Mouse (Mus musculus) heart, embryonic 16.5 days (tissue): ENCODE results near the gene Il17d. TPM values are rescaled to one million over a fixed set of nuclear protein-coding genes. Genes with fewer than 3 reads are reported as not detected.
A peak's percentile ranks its signal among the peaks of the same experiment; 100 is the strongest.

Experiments used
- ATAC-seq: fragments of 200-750 bp; cut with Nextera tagmentation; replicated peaks from 2 replicates; pipeline ENCODE4 v1.8.0; 2017; ENCODE audit warnings: moderate number of reproducible peaks; ENCODE audit not compliant: insufficient read depth, low FRiP score; ENCODE audit errors: extremely low read depth
- H3K27ac ChIP-seq: fragments of 300-500 bp; sonication (generic); 2 replicates; pipeline ENCODE4 v1.5.1; 2014; ENCODE audit warnings: mild to moderate bottlenecking, low read length, control low read depth, moderate library complexity
- H3K27me3 ChIP-seq: fragments of 300-500 bp; sonication (generic); 2 replicates; pipeline ENCODE4 v1.6.1; 2014; ENCODE audit warnings: low read length, mixed read lengths; ENCODE audit not compliant: control insufficient read depth, insufficient read depth
- H3K36me3 ChIP-seq: fragments of 300-500 bp; sonication (generic); 2 replicates; pipeline ENCODE4 v1.6.1; 2014; ENCODE audit not compliant: control insufficient read depth, insufficient read depth
- H3K4me1 ChIP-seq: fragments of 300-500 bp; sonication (generic); 2 replicates; pipeline ENCODE4 v1.6.1; 2014; ENCODE audit warnings: low read length, mixed read lengths; ENCODE audit not compliant: control insufficient read depth, insufficient read depth
- H3K4me2 ChIP-seq: fragments of 300-500 bp; sonication (generic); 2 replicates; pipeline ENCODE4 v1.6.1; 2014; ENCODE audit warnings: low read depth, mild to moderate bottlenecking, control low read depth, low read length
- H3K4me3 ChIP-seq: fragments of 300-500 bp; sonication (generic); 2 replicates; pipeline ENCODE4 v1.5.1; 2014; ENCODE audit warnings: mild to moderate bottlenecking, control low read depth, low read length
- H3K9ac ChIP-seq: fragments of 300-500 bp; sonication (generic); 2 replicates; pipeline ENCODE4 v1.6.1; 2014; ENCODE audit warnings: low read length, control low read depth
- H3K9me3 ChIP-seq: fragments of 300-500 bp; sonication (generic); replicated peaks from 2 replicates; pipeline ENCODE4 v1.6.1; 2016; ENCODE audit warnings: low read length; ENCODE audit not compliant: control insufficient read depth
- WGBS: fragments of 180-500 bp; shearing (Covaris S2); extraction: QIAGEN DNeasy Blood & Tissue Kit; methylation state at CpG from one replicate; pipeline ENCODE4 v1.1.7; 2014; 5-methylcytosine and 5-hydroxymethylcytosine counted together
- polyA plus RNA-seq: library from polyadenylated mRNA; unstranded; fragments of >200 nt; fragmentation: Nextera tagmentation; extraction: Ambion mirVana; gene quantifications from 2 replicates; pipeline ENCODE4 v1.2.1, GENCODE M21; 2015

Gene Il17d
- polyA plus RNA-seq, 1 experiment from 2014 or later = 2.0 TPM

- ATAC-seq = no peak
- Histone ChIP-seq H3K4me1 (peaks cover 9% of the 10 kb centered on the region), H3K4me3 (no peak overlapping the region), H3K9me3 (no peaks in the 10 kb centered on the region), H3K27me3 (no peaks in the 10 kb centered on the region), H3K9ac (no peak overlapping the region), H3K27ac (no peak overlapping the region), H3K36me3 (no peaks in the 10 kb centered on the region), H3K4me2 (peak overlapping the region; percentile 22)
- WGBS = 49% methylated on average over 34 of the region's 34 CpGs
These were observed 17.7 kb downstream of the Il17d start for GRCm38 (mm10) chr14:57542231-57542630.

- WGBS = 84% methylated on average over 13 of the region's 13 CpGs
- Histone ChIP-seq H3K27me3 (no peaks in the 10 kb centered on the region), H3K9me3 (no peaks in the 10 kb centered on the region)
These were observed 19.0 kb downstream of the Il17d start for GRCm38 (mm10) chr14:57543420-57544039.

GRCm38 (mm10) chr14:57545526-57545925 lies 20.9 kb downstream of the Il17d start:
- H3K27me3 ChIP-seq = no peaks in the 10 kb centered on the region
- H3K4me3 ChIP-seq = no peak overlapping the region
- H3K9me3 ChIP-seq = no peaks in the 10 kb centered on the region
- no peak overlapping the region for H3K27ac ChIP-seq
- no peaks in the 10 kb centered on the region for H3K36me3 ChIP-seq
- WGBS = 85% methylated on average over 17 of the region's 17 CpGs
- no peak for ATAC-seq
- no peak overlapping the region for H3K9ac ChIP-seq
- H3K4me1 ChIP-seq = no peaks in the 10 kb centered on the region
- no peak overlapping the region for H3K4me2 ChIP-seq

More at GRCm38 (mm10) chr14:57543420-57544039, 19.0 kb downstream of the Il17d start:
- Histone ChIP-seq H3K9ac (no peak overlapping the region), H3K27ac (no peak overlapping the region), H3K36me3 (no peaks in the 10 kb centered on the region), H3K4me1 (no peaks in the 10 kb centered on the region), H3K4me2 (no peak overlapping the region), H3K4me3 (no peak overlapping the region)
- no peak for ATAC-seq

DNA sequence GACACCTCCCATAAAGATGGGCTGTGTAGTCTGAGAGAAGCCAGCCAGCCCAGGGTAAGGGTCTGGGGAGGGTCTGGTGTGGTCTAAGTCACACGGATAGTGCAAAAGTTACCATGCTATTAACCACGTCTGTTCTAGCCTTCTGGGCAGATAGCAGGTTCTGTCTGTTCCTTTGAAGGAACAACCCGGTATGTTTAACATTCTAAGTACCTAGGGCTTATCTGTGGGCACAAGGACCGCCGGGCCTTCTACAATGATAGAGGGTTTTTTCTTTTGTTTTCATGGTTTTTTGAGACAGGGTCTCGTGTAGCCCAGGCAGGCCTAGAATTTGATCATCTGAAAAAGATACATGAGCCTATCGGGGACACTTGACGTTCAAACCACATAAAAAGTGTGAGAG lies 21.6 kb downstream of the Il17d start:
- 74% methylated on average over 8 of the region's 8 CpGs for WGBS
- no peak overlapping the region for H3K4me2 ChIP-seq
- no peak overlapping the region for H3K4me3 ChIP-seq
- H3K27ac ChIP-seq = no peak overlapping the region
- H3K9ac ChIP-seq = no peak overlapping the region
- no peaks in the 10 kb centered on the region for H3K27me3 ChIP-seq
- no peaks in the 10 kb centered on the region for H3K36me3 ChIP-seq
- no peaks in the 10 kb centered on the region for H3K4me1 ChIP-seq
- ATAC-seq = no peak
- no peaks in the 10 kb centered on the region for H3K9me3 ChIP-seq

GRCm38 (mm10) chr14:57546557-57547021 lies 22.0 kb downstream of the Il17d start:
- whole genome bisulfite sequencing = 25% methylated on average over 13 of the region's 13 CpGs
- ATAC-seq = peak; percentile 52
- no peaks in the 10 kb centered on the region for H3K36me3 ChIP-seq
- H3K9ac ChIP-seq = no peak overlapping the region
- H3K4me1 ChIP-seq = no peaks in the 10 kb centered on the region
- no peak overlapping the region for H3K4me3 ChIP-seq
- no peak overlapping the region for H3K4me2 ChIP-seq
- H3K27me3 ChIP-seq = no peaks in the 10 kb centered on the region
- H3K9me3 ChIP-seq = no peaks in the 10 kb centered on the region
- H3K27ac ChIP-seq = no peak overlapping the region

DNA sequence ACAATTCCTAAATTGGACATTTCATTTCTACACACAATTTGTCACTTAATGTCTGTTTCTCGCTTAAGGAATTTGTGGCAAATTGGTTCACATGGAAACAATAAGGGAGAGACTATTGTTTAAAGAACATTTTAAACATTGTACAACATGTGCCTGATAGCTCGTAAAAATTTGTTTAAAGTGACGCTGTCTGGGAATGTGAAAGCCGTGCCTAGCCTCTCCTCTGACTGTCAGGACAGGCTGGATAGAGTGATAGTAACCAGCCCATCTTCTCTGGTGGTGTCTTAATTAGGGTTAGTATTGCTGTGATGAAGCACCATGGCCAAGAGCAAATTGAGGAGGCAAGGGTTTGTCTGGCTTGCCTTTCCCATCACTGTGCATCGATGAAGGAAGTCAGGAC lies 22.5 kb downstream of the Il17d start:
- H3K27me3 ChIP-seq = no peaks in the 10 kb centered on the region
- H3K4me2 ChIP-seq = no peak overlapping the region
- H3K4me1 ChIP-seq = no peaks in the 10 kb centered on the region
- no peak overlapping the region for H3K4me3 ChIP-seq
- no peak overlapping the region for H3K9ac ChIP-seq
- no peak for ATAC-seq
- H3K9me3 ChIP-seq = no peaks in the 10 kb centered on the region
- 70% methylated on average over 5 of the region's 5 CpGs for WGBS
- no peaks in the 10 kb centered on the region for H3K36me3 ChIP-seq
- no peak overlapping the region for H3K27ac ChIP-seq

DNA sequence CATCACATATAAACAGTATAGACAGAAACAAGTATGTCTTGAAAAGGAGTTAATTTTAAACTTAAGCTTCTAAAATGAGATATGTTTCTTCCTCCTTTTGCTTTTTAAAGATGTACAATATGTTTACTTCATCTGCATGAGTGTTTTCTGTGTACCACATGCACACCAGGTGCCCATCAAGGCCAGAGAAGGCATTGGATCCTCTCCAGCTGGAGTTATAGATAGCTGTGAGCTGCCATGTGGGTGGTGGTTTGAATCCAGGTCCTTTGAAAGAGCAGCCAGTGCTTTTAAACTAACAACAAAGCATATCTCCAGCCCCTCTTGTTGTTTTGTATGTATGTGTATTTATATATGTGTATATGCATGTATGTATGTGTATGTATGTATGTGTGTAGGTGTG lies 28.4 kb downstream of the Il17d start:
- no peak for ATAC-seq
- Histone ChIP-seq H3K36me3 (no peaks in the 10 kb centered on the region; the same call in 1 of the 2 replicates), H3K27me3 (no peaks in the 10 kb centered on the region), H3K9me3 (no peaks in the 10 kb centered on the region), H3K4me3 (no peak overlapping the region), H3K4me2 (no peak overlapping the region), H3K9ac (no peak overlapping the region), H3K27ac (no peak overlapping the region), H3K4me1 (no peaks in the 10 kb centered on the region)

DNA sequence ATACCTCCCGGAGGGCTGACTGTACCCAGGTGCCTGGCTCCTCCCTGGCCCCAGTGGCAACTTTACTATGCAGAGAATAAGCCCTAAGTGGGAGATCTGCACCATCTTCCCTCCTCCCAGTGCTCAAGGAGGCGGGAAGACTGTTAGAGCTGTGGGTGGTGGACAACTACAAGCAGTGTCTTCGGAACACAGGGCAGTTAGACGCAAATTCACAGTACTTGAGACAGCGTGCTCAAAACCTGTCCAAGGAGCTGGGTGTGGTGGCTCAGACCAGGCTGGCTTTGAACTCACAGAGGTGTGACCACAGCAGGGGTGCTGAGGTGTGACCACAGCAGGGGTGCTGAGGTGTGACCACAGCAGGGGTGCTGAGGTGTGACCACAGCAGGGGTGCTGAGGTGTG lies 29.9 kb downstream of the Il17d start:
- ATAC-seq = no peak
- Histone ChIP-seq H3K36me3 (no peaks in the 10 kb centered on the region; the same call in 1 of the 2 replicates), H3K4me1 (no peaks in the 10 kb centered on the region), H3K4me3 (no peak overlapping the region), H3K9me3 (no peaks in the 10 kb centered on the region), H3K27ac (no peak overlapping the region), H3K4me2 (no peak overlapping the region), H3K9ac (no peak overlapping the region), H3K27me3 (no peaks in the 10 kb centered on the region)
- WGBS = 88% methylated on average over 5 of the region's 5 CpGs

- Histone ChIP-seq H3K9me3 (no peaks in the 10 kb centered on the region), H3K27ac (no peak overlapping the region), H3K4me2 (no peak overlapping the region), H3K36me3 (no peaks in the 10 kb centered on the region; the same call in 1 of the 2 replicates), H3K9ac (no peak overlapping the region), H3K4me1 (no peaks in the 10 kb centered on the region), H3K27me3 (no peaks in the 10 kb centered on the region), H3K4me3 (no peak overlapping the region)
- no peak for ATAC-seq
- 81% methylated on average over 7 of the region's 7 CpGs for WGBS
These were observed 31.0 kb downstream of the Il17d start for GRCm38 (mm10) chr14:57555471-57556070.
